Mouse (Mus musculus): Measurements from ENCODE around the gene Noto.
A peak's percentile ranks its signal among the peaks of the same experiment; 100 is the strongest.

Noto gene

DNA sequence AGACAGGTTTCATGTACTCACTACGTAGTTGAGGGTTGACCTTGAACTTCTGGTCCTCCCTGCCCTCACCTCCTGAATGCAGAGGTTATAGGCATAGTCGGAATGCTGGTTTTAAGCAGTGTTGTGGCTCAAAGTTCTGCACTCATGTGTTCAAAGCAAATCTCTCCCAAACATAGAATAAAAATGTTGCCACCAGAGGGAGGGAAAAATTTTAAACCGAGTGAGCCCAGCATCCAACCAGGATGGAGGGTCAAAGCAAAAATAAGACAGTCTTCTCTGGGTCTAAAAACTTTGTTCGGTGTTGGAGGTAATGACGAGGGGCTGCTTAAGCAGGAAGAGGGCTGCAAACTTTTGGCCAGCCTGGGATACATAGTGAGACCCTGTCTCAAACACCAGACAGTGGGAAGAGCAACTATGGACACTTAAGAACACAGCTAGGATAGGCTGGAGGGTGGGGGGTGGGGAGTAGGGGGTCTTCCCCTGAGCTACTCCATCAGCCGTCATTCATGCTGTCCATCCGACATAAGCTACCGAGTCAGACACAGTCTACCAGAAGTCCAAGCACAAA, 7.7 kb downstream of the Noto start:
- DNase-seq (ENCODE audit: low read depth, low spot score): no peak

DNA sequence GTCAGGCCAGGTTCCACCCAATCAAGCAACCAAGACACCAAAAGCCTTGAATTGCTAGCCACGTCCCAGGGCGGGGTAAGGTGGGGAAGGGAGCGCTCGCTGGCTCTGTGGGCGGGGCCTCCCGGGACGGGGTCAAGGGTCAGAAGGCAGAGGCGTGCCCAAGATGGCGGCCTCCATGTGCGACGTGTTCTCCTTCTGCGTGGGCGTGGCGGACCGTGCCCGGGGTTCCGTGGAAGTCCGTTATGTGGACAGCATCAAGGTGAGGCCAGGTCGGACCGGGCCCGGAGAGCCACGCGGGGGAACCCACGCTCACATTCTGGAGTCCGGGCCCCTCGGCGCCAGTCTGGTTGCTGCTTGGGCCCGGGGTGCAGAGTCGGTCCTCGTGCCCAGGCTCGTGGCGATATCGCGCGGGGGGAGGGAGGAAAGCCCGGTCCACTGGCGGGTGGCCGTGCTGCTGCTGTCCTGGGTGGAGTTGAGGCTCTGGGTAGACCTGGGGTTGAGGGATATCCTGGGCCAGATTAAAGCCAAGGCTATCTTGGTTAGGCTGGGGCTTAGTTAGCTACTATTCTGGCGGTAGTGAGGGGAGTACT, 8.3 kb downstream of the Noto start, which contains the start of gene Smyd5:
Smyd5 (plus strand) TSS at position 148 of the 590 bp plus-strand sequence.
- peak; percentile 88 for DNase-seq (ENCODE audit: low read depth, low spot score)

DNA sequence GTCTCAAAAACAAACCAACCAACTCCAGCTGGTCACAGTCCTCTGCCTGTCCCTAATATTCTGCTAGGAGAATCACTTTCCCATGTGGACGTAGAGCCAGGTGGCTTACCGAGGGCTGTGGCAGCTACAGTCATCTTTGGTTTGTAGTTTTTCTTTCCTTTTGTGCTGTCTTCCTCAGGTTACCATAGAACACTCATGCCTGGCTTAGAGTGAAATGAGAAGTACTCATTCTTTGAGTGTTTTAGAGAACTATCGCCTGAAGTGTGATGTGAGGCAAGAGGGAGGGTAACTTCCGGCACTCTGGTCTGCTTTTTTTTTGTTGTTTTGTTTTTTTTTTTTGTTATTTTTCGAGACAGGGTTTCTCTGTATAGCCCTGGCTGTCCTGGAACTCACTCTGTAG, 10.2 kb downstream of the Noto start:
- DNase-seq (ENCODE audit: low read depth, low spot score): peak; percentile 60

- no peak for DNase-seq (ENCODE audit: low read depth, low spot score)
Measured at GRCm38 (mm10) chr6:85436204-85436603, 12.5 kb downstream of the Noto start.

DNA sequence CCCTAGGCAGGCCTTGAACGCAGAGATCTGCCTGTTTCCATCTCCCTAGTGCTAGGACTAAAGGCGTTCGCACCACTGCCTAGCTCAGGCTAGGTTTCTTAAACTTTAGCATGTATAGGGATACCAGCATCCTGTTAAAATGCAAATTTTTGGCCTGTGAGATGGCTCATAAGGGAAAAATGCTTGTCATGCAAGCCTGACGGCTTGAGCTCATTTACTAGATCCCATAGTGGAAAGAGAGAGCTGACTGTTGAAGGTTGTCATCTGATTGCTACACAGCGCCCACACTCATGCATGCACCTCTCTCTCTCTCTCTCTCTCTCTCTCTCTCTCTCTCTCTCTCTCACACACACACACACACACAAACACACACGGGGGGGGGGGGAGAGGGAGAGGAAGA, 12.9 kb downstream of the Noto start:
- no peak for DNase-seq (ENCODE audit: low read depth, low spot score)

DNA sequence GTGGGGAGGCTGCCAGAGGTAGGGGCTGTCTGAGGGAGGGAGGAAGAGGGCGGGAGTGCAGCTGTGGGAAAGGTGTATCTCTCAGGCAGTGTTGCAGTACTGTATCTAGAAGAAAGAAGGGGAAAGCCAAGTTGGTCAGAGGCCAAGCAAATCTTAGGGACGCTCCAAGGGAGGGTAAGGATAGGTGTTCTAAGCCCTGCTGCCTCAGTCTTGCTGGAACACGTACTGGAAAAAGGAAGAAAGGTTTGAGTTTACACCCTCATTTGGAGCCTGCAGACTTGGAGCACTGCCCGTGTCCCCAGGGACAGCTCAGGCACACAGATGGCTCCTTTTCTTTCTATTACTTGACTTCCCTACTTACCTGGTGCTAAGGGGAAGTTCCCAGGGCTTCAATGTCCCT, 17.5 kb downstream of the Noto start:
- DNase-seq (ENCODE audit: low read depth, low spot score): no peak

DNA sequence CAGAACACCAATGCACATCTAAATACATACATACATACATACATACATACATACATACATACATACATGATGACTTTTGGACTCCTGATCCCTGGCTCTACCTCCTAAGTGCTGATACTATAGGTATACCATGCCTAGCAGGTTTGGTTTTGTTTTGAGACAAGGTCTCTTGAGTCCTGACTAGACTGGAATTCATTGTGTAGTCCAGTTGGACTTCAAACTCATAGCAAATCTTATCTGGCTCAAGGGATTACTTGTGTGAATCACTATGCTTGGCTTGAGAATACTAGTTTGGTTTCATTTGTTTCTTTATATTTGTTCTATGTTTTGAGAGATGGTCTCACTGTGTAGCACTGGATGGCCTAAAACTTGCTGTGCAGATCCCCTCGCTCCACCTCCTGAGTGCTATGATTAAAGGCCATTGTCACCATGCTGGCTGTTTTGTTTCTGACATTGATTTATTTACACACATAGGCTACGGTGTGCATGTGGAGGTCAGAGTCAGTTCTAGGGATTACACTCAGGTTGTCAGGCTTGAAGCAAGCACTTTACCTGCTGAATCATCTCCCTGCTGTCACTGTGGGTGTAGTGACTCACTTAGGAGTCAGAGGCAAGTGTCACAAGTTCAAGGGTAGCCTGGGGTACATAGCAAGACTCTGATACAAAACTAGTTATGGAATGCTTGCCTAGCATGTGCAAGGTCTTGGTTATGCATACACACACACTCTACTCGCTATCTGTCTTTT, 20.0 kb downstream of the Noto start:
- no peak for DNase-seq (ENCODE audit: low read depth, low spot score)

- no peak for DNase-seq (ENCODE audit: low read depth, low spot score)
Measured at GRCm38 (mm10) chr6:85444266-85444965, 20.7 kb downstream of the Noto start.

DNA sequence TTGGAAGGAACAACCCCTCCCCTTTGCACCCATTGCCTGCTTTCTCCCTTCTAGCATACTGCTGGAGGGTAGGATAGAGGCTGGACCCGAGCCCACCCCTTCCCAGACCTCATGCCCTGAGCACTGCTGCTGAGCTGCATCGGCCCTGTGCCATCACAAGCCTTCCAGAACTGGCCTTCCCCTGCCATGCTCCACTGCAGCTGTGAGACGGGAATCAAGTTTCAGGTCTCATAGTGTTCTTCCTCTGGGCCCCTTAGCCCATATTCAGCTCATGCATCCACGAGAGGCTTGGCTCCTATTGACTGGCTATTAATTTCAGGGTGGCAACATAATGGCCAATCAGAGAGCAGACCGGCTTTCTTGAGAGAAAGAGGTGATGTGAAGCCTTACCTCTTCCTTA, 21.6 kb downstream of the Noto start:
- no peak for DNase-seq (ENCODE audit: low read depth, low spot score)

DNA sequence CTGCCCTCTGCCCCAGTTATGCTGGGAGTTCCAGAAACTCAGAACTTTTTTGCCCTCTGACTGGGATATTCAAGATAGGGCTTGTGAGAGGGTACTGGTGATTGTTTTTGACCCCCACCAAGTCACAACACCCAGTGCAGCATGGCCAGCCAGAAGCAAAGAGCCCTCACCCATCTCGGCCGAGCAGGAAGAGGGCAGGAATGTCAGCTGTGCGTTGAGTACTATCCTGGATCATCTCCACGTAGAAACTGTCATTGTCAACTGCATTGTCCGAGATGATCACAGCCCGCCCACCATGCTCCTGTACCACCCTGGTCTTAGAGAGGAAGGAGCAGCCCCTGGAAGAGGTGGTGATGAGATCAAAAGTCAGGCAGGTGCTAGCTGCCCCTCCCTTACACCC, 23.7 kb downstream of the Noto start:
- no peak for DNase-seq (ENCODE audit: low read depth, low spot score)

DNA sequence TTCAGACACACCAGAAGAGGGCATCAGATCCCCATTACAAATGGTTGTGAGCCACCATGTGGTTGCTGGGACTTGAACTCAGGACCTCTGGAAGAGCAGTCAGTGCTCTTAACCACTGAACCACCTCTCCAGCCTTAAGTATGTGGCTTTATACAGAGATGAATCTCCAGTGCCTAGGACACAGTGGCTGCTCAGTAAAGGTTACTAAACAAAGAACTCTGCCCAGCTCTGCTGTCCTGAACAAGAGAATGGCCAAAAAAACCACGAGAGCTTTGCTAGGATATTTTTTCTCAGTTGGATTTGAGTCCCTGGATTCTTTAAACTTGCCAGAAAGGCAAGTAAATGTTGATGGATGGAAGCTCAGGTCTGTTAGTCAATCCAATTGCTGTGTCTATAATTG, 26.5 kb downstream of the Noto start:
- peak; percentile 22 for DNase-seq (ENCODE audit: low read depth, low spot score)

DNA sequence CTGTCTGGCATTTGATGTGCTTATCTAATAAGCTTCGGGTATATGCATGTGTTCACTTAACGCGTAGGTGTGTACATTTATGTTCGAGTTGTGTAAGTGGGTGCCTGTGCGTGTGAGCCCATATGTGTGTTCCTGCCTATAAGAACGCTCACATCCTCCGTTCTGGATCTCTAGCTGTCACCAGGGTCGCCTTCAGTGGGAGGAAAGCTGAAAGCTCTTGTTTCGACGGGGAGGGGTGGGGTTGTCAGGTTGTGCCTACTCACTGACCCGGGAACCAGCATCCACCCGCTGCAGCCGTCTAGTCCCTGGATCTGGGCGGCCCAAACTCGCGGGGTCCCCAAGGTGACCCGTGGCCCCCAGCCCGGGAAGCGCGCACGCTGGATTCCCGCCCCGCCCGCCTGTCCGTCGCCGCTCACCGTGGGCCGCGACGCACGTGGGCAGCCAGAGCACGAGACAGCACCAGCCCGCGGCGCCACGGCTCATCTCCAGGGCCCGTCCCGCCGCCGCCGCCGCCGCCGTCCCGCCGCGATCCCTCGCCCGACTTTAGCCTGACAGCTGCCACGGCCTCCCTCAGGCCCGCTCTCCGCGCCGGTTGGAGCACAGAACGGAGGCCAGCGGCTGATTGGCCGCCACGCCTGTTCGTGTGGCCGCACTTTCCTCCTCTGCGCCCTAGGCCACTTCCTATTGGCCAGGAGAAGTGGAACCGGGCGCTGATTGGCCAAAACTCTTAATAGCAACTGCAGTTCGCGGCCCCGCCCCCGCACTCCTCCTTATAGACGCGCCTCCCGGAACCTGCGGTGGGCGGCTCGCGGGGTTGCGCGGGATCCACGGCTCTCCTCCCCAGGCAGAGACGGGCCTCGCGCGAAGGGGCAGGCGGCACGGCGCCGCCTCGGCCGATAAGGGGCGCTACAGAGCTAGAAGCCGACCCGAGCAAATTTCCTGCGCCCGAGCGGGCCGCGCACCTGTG, 27.3 kb downstream of the Noto start, which contains the start of gene Cct7:
Cct7 (plus strand) TSS at position 818 of the 967 bp plus-strand sequence.
- peak; percentile 100 for DNase-seq (ENCODE audit: low read depth, low spot score)

DNA sequence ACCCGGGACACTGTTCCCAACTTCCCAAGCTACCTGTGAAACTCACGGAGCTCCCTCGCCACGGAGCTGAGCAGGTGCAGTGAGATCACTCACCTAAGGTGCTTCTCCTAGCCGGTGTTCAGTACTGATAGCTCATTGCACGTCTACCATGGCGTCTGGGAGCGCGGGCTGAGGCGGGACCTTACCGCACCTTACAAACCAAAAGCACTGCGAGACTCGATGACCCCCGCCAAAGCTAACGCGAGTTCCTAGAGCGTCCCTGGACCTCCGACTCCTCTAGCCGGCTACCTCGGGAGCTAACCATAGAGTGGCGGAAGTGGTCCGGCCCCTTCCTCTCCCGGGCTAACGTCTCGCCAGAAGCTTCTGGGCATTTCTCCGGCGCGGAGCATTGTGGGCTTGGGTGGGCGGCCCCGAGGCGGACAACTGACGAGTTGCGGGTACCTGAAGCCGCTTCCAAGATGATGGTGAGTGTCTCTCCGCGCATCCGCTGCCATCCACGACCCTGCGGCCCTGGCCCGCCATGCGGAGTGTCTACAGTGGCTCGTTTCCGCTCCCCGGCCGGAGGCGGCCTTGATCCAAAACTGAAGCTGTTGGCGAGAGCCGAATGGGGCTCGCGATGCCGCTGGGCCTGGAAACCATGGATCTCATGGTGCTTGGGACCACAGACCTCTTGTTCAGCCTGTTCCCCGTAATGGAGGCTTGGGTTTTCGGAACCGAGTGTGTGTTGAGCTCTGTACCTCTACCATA, 28.2 kb downstream of the Noto start, which contains the start of gene Pradc1:
Pradc1 (minus strand) TSS at position 307 of the 747 bp plus-strand sequence.
- DNase-seq (ENCODE audit: low read depth, low spot score): peak; percentile 98

DNA sequence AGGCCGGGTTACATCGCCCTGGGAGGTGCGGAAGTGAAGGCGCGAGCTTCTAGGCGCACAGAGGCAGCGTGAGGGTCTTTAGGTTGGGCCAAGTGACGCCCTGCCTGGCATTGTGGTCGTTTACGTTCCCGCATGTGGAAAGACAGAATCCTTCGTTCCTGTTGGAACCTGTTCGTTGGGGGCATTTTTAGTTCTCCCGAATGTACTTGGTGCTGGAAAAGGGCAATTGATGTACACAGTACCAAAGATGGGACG, 28.7 kb downstream of the Noto start:
- no peak for DNase-seq (ENCODE audit: low read depth, low spot score)

DNA sequence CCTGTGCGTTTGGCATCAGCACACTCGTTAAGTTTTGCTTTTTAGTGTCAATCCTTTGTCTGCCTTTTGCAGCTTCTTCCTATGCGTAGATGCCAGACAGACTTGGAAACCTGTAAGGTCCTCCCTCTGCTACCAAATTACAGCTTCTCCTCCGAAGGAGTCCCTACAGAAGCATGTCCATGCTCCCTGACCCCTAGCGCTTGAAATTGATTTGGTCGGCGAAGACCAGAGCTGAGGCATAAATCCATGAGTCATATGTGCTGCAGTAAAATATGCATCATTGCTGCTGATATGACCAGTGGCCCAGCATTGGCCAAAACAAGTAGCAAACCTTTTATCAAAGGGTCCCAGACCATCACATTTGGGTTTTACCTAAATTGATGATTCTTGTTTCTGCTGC, 29.1 kb downstream of the Noto start:
- DNase-seq (ENCODE audit: low read depth, low spot score): peak; percentile 34

DNA sequence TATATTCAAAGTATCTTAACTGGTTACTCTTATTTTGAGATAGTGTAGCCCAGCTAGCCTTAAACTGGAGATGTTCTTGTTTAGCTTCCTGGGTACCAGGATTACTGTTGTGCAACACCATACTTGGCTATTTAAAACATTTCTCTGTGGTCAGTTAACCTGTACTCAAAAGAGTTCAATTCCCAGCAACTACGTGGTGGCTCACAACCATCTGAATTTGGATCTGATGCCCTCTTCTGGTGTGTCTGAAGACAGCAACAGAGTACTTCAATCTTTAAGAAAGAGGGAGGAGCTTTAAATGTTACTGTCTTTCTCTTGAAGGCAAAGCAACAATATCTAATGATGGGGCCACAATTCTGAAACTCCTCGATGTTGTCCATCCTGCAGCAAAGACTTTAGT, 35.9 kb downstream of the Noto start:
- no peak for DNase-seq (ENCODE audit: low read depth, low spot score)

- no peak for DNase-seq (ENCODE audit: low read depth, low spot score)
Measured at GRCm38 (mm10) chr6:85465381-85465780, 41.7 kb downstream of the Noto start.

DNA sequence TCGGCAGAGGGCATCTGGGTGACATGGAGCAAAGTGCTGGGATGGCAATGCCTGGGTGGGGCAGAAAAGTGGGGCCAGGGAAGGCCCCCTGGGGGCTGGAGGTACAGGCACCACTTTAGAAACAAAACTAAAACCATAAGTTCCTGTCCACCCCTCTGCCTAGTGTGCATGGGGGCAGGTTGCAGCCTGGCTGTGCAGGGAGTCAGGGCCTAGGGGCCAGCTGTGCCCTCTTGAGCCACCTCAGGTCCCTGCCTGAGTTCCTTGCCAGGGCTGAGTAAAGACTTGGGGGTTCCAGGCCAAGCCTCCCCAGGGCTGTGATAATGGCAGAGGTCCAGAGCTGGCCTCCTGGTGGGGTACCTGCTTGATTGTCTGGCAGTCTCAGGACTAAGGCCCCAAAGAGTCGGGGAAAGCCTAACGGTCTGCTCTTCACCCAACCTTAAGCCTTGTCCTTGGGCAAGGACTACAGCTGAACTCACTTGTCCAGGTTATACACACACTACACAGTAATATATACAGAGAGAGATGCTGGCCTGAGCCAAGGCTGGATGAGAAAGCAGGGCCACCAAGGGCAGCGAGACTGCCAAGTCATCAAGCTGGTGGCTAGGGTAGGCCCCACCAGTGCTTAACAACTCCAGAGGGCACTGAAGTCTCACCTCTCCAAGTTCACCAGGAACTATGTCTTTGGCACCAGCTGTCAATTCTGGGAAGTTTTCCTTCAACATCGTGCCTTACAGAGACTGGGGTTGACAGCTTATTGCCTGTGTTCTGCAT, 46.2 kb downstream of the Noto start:
- DNase-seq (ENCODE audit: low read depth, low spot score): no peak

- DNase-seq (ENCODE audit: low read depth, low spot score): no peak
Measured at GRCm38 (mm10) chr6:85471962-85472361, 48.3 kb downstream of the Noto start.

DNA sequence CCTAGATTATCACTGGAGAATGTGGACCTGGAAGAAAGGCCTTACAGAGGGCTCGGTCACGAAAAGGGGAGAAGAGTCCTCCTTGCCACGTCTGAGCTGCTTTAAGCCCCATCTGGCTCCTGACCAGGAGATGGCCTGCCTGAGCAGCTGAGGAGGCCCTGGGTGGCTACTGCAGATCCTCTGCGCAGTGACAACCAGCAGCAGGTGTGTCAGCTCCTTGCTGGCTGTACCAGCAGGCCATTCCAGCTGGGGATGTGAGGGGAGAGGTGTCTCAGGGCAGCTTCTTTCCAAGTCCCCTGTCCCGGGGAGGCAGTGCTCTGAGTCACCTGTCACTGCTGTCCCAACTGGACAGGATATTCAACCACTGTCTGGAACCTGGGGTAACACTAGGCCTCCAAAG, 48.9 kb downstream of the Noto start:
- DNase-seq (ENCODE audit: low read depth, low spot score): no peak
